Mouse (Mus musculus) urinary bladder, adult 2 months (tissue): ENCODE results near the gene Erh. TPM values are rescaled to one million over a fixed set of nuclear protein-coding genes. Genes with fewer than 3 reads are reported as not detected.

Source experiments
- DNase-seq: peaks from one replicate; pipeline ENCODE4 v3.0.0; 2022; ENCODE audit warnings: low spot score
- polyA plus RNA-seq: library from polyadenylated mRNA; depleted of rRNA; stranded (reverse); fragments of >200 nt; gene quantifications from 2 replicates; pipeline ENCODE4 v1.2.3, GENCODE M21; 2012; rRNA removed

Erh gene
- polyA plus RNA-seq, 1 experiment = 134 TPM

DNA sequence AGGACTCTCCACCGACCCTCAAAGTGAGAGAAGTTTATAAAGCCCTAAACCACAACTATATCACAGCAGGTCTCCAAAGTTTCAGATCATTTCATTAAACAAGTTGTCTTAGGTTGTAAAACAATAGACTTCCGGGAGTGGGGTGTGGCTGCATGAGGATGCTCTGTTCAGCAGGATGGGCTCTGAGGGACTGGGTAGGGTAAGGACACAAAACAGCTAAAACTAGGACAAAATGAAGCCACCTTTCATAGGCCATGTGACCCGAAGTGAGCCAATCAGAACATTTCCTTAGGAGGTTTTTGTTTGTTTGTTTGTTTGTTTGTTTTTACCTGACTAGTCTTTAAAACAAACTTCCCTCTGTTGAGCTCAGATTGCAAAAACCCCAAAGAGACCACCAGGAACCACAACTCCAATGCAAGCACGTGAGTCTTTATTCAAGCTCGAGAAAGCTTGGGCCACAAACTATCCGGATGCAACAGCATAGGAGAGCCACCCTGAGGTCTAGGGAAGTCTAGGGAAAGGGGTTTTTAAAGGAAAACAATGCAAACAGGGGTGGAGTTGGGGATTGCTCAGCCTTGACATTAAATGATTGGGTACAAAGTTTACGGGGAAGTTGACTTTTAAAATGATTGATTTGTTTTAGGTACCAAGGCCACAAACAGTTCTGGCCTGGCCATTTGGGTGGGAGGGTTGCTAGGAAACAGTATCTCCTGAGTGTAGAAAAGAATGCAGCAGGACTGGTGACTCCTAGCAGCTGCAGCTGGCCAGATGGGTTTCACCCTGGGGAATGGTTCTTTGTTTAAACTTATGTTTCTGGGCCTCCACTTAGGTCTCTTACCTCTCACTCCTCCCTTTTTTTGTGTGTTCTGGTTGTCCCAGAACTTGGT is 28.5 kb downstream of the Erh start:
- DNase-seq = no peak

DNA sequence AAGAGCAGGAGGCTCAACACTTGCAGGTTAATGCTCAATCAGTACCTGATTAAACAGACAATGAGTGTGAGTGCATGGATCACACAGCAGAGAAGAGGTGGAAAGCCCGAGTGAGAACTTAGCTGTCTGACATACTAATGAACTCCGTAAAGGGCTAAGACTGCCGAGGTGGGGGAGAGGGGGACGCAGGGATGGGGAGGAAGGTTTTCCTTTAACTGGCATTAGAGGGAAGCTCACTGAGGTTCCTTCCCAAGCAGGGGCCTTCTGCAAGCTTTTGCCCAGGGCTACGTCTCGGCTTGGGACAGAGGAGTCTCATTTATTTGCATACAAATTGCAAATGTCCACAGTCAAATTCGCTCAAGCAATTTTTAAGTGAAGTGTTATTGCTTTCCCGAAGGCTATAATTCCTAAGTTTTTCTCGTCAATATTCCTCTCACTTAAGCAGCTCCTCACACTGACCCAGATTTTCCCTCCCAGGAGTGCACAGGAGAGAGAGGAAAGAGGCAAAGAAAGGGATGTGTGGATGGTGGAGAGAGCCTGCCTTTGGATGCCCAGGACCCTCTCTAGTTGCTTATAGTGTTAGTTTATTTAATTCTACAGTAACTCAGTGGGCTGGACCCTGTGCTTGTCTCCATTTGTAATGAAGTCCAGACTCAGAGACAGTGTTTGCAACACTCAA is 31.9 kb downstream of the Erh start:
- no peak for DNase-seq

DNA sequence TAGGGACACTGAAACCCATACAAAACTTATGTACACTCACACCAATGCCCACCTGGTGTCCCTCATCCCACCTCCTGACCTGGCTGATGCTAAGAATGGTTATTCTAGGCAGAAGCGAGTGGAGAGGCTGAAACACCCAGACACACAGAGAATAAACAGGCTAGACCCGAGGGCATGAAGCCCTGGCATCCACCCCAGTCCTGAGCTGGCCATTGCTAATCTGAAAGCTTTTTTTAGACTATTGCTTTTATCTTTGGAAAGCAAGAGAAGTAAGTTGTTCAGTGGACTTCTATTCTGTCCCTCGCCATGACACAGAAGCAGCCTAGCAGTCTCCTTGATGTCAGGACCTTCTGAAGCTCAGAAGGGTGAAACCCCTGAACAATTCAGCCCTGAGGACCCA is 34.2 kb downstream of the Erh start:
- no peak for DNase-seq

DNA sequence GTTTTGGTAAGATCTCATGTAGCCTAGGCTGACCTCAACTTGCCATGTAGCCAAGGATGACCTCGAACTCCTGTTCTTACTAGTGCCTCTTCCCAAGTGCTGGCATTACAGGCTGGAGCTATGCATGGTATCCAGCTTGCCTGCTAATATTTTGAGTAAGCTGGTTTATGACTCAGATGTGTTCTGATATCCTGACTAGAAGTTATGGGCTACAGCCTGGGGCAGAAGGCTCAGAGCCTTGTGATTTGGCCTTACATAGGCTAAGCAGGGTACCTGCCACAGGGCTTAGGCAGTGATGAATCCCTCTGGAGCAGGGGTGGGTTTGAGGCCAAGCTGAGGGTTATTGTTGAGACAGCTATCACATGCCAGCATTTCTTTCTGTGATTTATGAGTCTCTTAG is 35.6 kb downstream of the Erh start:
- no peak for DNase-seq

DNA sequence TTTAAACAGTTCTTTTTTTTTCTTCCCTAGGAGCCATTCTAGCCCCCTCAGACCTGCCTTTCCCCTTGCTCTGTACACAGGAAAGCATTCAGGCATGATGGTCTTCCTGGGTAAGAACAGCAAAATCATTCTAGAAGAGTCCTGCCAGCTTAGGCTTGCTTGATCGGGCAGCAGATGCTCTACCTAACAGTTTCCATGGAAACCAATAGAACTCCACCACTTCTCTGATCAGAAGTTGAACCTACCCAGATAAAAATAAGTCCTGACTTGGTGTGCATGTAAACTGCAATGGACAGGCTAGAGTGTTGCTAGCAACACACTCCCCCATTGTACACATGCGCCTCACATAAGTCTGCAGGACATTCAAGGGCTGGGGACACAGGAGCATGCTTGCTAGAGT is 39.9 kb downstream of the Erh start:
- no peak for DNase-seq

DNA sequence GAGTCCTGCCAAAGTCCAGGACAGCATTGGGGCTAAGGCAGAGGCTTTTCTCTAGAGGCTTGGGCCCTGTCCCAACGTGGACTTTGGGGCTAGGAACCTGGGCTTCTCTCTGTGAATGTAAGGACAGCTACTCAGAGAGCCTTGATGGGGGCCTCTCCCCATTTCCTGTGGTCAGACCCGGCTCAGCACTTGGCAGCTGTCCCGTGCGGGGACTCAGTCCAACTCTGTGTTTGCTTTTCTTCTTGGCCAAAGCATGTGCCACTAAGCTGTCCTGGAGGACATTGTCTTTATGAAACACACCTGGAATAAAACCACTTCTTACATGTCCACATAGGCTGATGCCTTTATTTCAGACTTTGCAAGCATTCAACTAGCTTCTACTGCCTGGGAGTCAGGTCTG is 40.6 kb downstream of the Erh start:
- no peak for DNase-seq

DNA sequence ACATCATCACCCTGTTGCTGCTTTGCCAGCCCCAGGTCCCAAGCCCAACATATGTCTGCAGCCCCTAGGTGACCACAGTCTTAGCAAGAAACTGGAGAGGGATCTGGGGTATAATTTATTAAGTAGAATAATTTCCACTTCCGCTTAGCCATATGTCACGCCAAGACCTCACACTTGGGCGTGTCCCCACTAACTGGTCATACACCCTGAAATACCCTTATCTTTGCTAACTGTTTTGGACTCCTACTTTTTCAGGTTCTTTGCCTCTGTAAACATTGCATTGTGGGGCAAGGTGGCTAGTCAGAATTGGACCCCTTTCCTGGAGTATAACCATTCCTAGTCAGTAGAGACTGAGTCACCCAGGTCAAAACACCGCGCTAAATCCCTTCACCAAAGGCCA is 41.7 kb downstream of the Erh start:
- DNase-seq = no peak

DNA sequence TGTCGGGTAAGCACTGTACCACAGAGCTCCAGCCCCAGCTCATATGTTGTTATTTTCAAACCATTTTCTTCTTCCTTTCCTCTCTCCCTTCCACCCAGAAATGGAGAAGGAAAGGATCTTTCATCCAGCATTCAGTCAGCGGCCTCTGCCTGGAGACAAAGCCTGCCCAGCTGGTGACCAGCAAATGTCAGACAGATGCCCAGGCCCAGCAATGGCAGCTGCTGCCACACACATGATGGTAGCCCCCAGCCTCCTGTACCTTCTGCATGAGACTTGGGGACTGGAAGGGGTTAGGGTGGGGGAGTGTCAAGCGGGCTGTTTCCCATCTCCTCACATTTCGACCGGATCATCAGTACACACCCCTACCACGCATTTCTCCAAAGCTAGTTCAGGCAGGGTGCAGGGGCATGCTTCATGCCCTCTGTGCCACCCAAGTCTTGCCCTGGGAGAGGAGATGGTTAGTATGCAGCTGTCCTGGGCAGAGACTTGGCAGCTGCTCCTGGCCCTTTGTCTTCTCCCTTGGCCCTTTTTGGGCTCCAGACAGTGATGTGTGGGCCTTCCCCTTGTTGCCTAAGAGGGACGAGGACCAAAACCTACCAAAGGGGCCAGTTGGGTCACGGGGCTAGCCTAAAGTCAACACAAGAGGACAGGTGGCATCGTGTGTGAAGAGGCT is 42.4 kb downstream of the Erh start:
- no peak for DNase-seq

DNA sequence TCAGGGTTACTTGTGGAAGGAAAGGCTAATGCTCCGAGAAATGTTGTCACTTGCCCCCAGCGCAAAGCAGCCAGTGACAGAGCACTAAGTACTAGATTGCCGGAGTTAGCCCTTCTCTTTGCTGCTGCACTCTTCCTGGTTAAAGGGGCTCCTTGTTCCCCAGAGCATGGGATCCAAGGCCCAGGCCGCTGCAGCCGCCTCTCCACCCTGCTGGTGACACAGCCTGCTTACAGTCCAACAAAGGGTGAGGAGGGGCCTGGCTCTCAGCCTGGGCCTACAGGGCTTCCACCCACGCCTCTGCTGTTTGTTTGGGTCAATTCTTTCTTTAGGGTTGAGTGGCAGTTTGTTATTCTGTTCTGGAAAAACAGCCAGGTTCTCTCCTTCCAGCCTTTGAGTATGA is 45.4 kb downstream of the Erh start:
- no peak for DNase-seq

DNA sequence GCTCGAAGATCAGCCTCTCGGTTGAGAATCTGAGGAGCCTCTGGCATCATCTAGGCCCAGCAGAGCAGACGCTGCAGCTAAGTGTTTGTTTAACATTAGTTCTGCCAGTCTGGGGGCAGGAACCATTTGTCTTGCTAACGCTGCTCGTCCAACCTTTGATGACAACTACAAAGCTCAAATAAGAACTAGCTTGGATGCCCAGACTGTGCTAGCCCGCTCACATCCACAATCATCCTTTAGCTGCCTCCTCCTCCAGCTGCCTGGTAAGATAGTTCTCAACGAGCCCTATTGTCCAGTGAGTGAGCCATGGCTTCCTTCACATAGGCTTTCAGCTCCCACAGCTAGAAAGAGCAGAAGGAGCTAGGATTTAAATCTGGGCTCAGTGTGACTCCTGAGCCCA is 45.9 kb downstream of the Erh start:
- no peak for DNase-seq

DNA sequence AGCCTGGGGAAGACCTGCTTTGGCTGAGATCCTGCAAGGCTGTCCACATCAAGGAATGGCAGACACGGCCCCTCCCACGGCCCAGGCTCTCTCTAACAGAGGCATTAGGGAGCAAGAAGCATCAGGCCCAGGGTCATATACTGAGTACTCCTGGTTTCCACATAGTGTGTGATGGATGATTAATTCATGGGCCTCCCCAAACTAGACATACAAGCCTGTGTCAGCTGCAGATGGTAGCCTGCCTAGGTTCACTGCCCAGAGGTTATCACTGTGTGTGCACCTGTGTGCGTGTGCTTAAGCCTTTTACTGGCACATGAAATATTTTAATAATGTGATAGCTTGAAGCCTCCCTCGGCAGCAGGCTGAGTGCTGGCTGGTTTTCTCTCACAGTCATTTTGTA is 48.2 kb downstream of the Erh start:
- no peak for DNase-seq

DNA sequence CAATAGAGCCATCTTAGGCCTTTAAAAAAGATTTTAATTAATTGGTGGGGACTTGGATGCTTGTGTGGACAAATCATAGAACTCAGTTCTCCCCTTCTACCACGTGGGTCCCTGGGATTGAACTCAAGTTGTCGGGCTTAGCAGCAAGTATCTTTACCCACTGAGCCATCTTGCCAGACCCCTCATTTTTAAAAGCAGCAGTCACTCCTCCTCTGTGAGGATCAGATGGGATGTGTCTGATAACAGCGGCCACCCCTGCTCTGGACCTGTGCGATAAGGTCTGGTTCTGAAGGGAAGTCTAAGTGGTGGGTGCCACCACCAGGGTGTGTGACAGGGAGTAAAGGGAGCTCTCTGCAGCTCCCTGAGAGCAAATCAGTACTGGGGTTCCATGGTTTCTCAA is 48.6 kb downstream of the Erh start:
- DNase-seq = no peak

DNA sequence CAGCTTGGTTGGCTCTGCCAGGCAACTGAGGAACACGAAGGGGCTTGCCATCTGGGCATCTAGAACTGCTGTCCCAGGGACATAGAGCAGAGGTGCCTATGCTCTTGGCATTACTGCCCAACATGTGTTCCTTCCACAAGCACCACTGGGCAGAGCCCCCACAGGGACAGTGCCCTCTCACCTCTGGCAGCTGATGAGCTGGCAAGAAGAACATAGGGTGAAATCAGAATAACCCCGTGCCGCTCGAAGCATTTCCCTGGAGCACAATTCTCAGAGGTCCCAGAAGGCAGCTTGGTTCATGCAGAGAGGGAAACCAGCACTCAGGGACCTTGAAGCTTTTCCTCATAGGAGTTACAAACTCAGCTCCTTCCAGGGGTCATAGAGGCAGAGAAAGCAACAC is 49.4 kb downstream of the Erh start:
- DNase-seq = no peak

DNA sequence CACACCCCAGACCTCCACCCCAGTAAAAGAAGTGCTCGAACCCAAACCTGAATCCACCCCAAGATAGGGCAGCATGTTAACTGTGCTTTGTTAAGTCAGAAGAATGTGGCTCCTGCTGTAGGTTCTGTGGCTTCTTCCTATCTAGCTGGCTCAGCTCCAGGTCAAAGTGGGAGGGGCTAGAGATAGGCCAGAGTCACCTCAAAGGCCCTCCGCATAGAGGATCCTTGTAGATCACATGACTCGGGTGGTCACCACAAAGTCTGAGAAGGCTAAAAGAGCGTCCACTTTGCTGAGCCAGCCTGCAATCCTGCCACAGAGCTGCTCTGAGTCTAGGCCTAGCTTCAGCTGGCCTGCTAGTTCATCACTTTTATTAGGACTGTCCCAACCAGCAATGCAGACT is 50.0 kb downstream of the Erh start:
- no peak for DNase-seq

DNA sequence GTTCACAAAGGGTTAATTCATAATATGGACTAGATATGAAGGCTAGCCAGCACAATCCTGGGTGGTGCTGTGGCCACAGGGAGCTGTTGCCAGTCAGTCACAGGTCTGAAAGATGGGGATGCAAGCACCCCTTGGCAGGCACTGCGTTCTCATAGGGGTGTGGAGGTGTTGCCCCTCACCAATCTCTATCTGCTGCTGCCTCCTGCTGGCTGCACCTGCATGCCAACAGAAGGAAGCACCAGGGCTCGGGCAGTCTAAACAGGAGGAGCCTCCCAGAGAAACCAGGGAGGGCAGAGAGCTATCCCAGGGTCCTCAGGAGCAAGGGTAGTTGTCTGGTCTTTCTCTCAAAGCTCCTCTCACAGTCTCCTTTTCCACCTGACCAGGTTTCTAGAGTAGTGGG is 59.2 kb downstream of the Erh start:
- DNase-seq = no peak

Other genes with a start within 250 kb of the Erh start
- 21.2 and 23.9 TPM in 2 replicates for gene Dcaf5, start 207.7 kb downstream of the Erh start, polyA plus RNA-seq
- gene Exd2, start 181.2 kb downstream of the Erh start, polyA plus RNA-seq = 25.8 and 27.3 TPM in 2 replicates
- gene Galnt16, start 126.1 kb downstream of the Erh start, polyA plus RNA-seq = 13.2 and 21.2 TPM in 2 replicates
- 32.1 and 33.1 TPM in 2 replicates for gene Slc39a9, start 458 bp downstream of the Erh start, polyA plus RNA-seq
- gene Plekhd1, start 48.2 kb upstream of the Erh start, polyA plus RNA-seq = 6.5 and 7.7 TPM in 2 replicates
- gene Ccdc177, start 116.3 kb upstream of the Erh start, polyA plus RNA-seq = 0.01 TPM in 2 replicates
- gene Susd6, start 146.2 kb upstream of the Erh start, polyA plus RNA-seq = 45.8 and 47.4 TPM in 2 replicates